Mouse (Mus musculus) MEL (cell line): ENCODE results near the gene Cyth3. TPM values are rescaled to one million over a fixed set of nuclear protein-coding genes. Genes with fewer than 3 reads are reported as not detected.

ENCODE experiments used
- DNase-seq: peaks from one replicate; pipeline ENCODE4 v3.0.0; 2011; ENCODE audit warnings: low read depth, low spot score
- H3K27ac ChIP-seq: 2 replicates; pipeline ENCODE4 v1.5.1; 2012; ENCODE audit warnings: low read depth, mild to moderate bottlenecking, control low read depth, low read length, moderate library complexity; ENCODE audit not compliant: control insufficient read depth
- H3K27me3 ChIP-seq, 2 experiments: fragments of 150-350 bp in 1 of 2; sonication (generic) in 1 of 2; 2 replicates each; pipeline ENCODE4 v1.6.1; 2012; ENCODE audit warnings: low read length in 2 of 2, mild to moderate bottlenecking in 2 of 2, improper control_type of control experiment in 1 of 2, moderate library complexity in 1 of 2; ENCODE audit not compliant: insufficient read depth in 2 of 2, control insufficient read depth in 1 of 2
- H3K36me3 ChIP-seq, 2 experiments: 2 replicates each; pipeline ENCODE4 v1.6.1; 2012 to 2014; ENCODE audit warnings: low read length in 2 of 2, improper control_type of control experiment in 1 of 2, inconsistent platforms in 1 of 2, mild to moderate bottlenecking in 1 of 2; ENCODE audit not compliant: insufficient read depth in 2 of 2, control insufficient read depth in 1 of 2
- H3K4me1 ChIP-seq, 2 experiments: fragments of 150-350 bp in 1 of 2; sonication (generic) in 1 of 2; 2 replicates each; pipeline ENCODE4 v1.6.1; 2012; ENCODE audit warnings: low read length in 2 of 2, improper control_type of control experiment in 1 of 2, mild to moderate bottlenecking in 1 of 2; ENCODE audit not compliant: insufficient read depth in 2 of 2, control insufficient read depth in 1 of 2
- H3K4me3 ChIP-seq, 2 experiments: fragments of 150-350 bp in 1 of 2; sonication (generic) in 1 of 2; 2 replicates each; pipeline ENCODE4 v1.5.1; 2012; ENCODE audit warnings: low read depth in 2 of 2, low read length in 2 of 2, mild to moderate bottlenecking in 2 of 2, moderate library complexity in 2 of 2, control low read depth in 1 of 2, improper control_type of control experiment in 1 of 2; ENCODE audit not compliant: control insufficient read depth in 1 of 2, insufficient read depth in 1 of 2
- H3K79me2 ChIP-seq: 2 replicates; pipeline ENCODE4 v1.6.1; 2012; ENCODE audit warnings: mild to moderate bottlenecking, low read length, moderate library complexity; ENCODE audit not compliant: control insufficient read depth, poor library complexity, insufficient read depth
- H3K9ac ChIP-seq: 2 replicates; pipeline ENCODE4 v1.6.1; 2012; ENCODE audit warnings: low read depth, mild to moderate bottlenecking, control low read depth, low read length, moderate library complexity; ENCODE audit not compliant: control insufficient read depth, poor library complexity, severe bottlenecking
- H3K9me3 ChIP-seq: fragments of 150-350 bp; sonication (generic); replicated peaks from 2 replicates; pipeline ENCODE4 v1.6.1; 2012; ENCODE audit warnings: mild to moderate bottlenecking, low read length, improper control_type of control experiment, moderate library complexity; ENCODE audit not compliant: insufficient read depth
- CHD1 ChIP-seq: IDR thresholded peaks from 2 replicates; pipeline ENCODE4 v1.6.1; 2012; ENCODE audit warnings: low read depth, mild to moderate bottlenecking, inconsistent platforms, low read length, improper control_type of control experiment
- CHD2 ChIP-seq: IDR thresholded peaks from 2 replicates; pipeline ENCODE4 v1.6.1; 2011; ENCODE audit warnings: low read length, improper control_type of control experiment
- CTCF ChIP-seq, 3 experiments: IDR thresholded peaks in 2 of 3; conservative IDR thresholded peaks in 1 of 3; 2 replicates each; pipeline ENCODE4 v1.5.1; 2011 to 2012; ENCODE audit warnings: low read length in 3 of 3, low read depth in 2 of 3, mild to moderate bottlenecking in 2 of 3, improper control_type of control experiment in 1 of 3, inconsistent platforms in 1 of 3, mixed read lengths in 1 of 3, moderate library complexity in 1 of 3; ENCODE audit not compliant: control insufficient read depth in 1 of 3, insufficient read depth in 1 of 3, poor library complexity in 1 of 3, severe bottlenecking in 1 of 3
- E2F4 ChIP-seq: IDR thresholded peaks from 2 replicates; pipeline ENCODE4 v1.6.1; 2011; ENCODE audit warnings: low read depth, low read length, improper control_type of control experiment, borderline replicate concordance
- ETS1 ChIP-seq: IDR thresholded peaks from 2 replicates; pipeline ENCODE4 v1.6.1; 2012; ENCODE audit warnings: low read depth, mild to moderate bottlenecking, inconsistent platforms, low read length, improper control_type of control experiment, moderate library complexity
- GABPA ChIP-seq: IDR thresholded peaks from 2 replicates; pipeline ENCODE4 v1.6.1; 2012; ENCODE audit warnings: low read depth, mild to moderate bottlenecking, inconsistent platforms, low read length, improper control_type of control experiment, moderate library complexity
- HCFC1 ChIP-seq: IDR thresholded peaks from 2 replicates; pipeline ENCODE4 v1.6.1; 2012; ENCODE audit warnings: low read depth, mild to moderate bottlenecking, inconsistent platforms, low read length, improper control_type of control experiment, moderate library complexity
- KAT2A ChIP-seq: conservative IDR thresholded peaks from 2 replicates; pipeline ENCODE4 v1.6.1; 2012; ENCODE audit warnings: low read depth, low read length, improper control_type of control experiment, inconsistent platforms
- MAFK ChIP-seq: IDR thresholded peaks from 2 replicates; pipeline ENCODE4 v1.6.1; 2011; ENCODE audit warnings: low read depth, mild to moderate bottlenecking, low read length, improper control_type of control experiment, borderline replicate concordance
- MAX ChIP-seq: IDR thresholded peaks from 2 replicates; pipeline ENCODE4 v1.6.1; 2011; ENCODE audit warnings: low read length, improper control_type of control experiment
- MAZ ChIP-seq: IDR thresholded peaks from 2 replicates; pipeline ENCODE4 v1.6.1; 2012; ENCODE audit warnings: low read depth, mild to moderate bottlenecking, inconsistent platforms, low read length, improper control_type of control experiment
- MEF2A ChIP-seq: IDR thresholded peaks from 2 replicates; pipeline ENCODE4 v1.6.1; 2014; ENCODE audit warnings: low read depth, mild to moderate bottlenecking, inconsistent platforms, low read length, improper control_type of control experiment; ENCODE audit not compliant: poor library complexity, insufficient replicate concordance, severe bottlenecking; ENCODE audit errors: extremely low read depth
- MXI1 ChIP-seq: IDR thresholded peaks from 2 replicates; pipeline ENCODE4 v1.6.1; 2011; ENCODE audit warnings: mild to moderate bottlenecking, low read depth, low read length, improper control_type of control experiment
- MYC ChIP-seq: IDR thresholded peaks from 2 replicates; pipeline ENCODE4 v1.6.1; 2011; ENCODE audit warnings: low read depth, mild to moderate bottlenecking, low read length, improper control_type of control experiment, moderate library complexity
- NRF1 ChIP-seq: IDR thresholded peaks from 2 replicates; pipeline ENCODE4 v1.6.1; 2014; ENCODE audit warnings: low read depth, mild to moderate bottlenecking, inconsistent platforms, low read length, improper control_type of control experiment, moderate library complexity; ENCODE audit not compliant: poor library complexity, insufficient read depth, severe bottlenecking
- POLR2A ChIP-seq, 2 experiments: IDR thresholded peaks; 2 replicates each; pipeline ENCODE4 v1.6.1; 2011 to 2012; ENCODE audit warnings: low read length in 2 of 2, mild to moderate bottlenecking in 2 of 2, control low read depth in 1 of 2, improper control_type of control experiment in 1 of 2, low read depth in 1 of 2, moderate library complexity in 1 of 2; ENCODE audit not compliant: control insufficient read depth in 1 of 2, insufficient read depth in 1 of 2, poor library complexity in 1 of 2
- POLR2AphosphoS5 ChIP-seq: IDR thresholded peaks from 2 replicates; pipeline ENCODE4 v1.6.1; 2012; ENCODE audit warnings: low read depth, borderline replicate concordance, mild to moderate bottlenecking, inconsistent platforms, low read length, moderate library complexity, mixed read lengths
- TAL1 ChIP-seq: IDR thresholded peaks from 2 replicates; pipeline ENCODE4 v1.6.1; 2012; ENCODE audit warnings: mild to moderate bottlenecking, inconsistent platforms, low read length, moderate library complexity, mixed read lengths
- TCF12 ChIP-seq: IDR thresholded peaks from 2 replicates; pipeline ENCODE4 v1.6.1; 2014; ENCODE audit warnings: low read depth, mild to moderate bottlenecking, inconsistent platforms, low read length, improper control_type of control experiment, moderate library complexity
- USF1 ChIP-seq: IDR thresholded peaks from 2 replicates; pipeline ENCODE4 v1.6.1; 2014; ENCODE audit warnings: low read depth, mild to moderate bottlenecking, inconsistent platforms, low read length, improper control_type of control experiment, moderate library complexity
- ZNF384 ChIP-seq: IDR thresholded peaks from 2 replicates; pipeline ENCODE4 v1.6.1; 2012; ENCODE audit warnings: low read depth, mild to moderate bottlenecking, inconsistent platforms, low read length, improper control_type of control experiment
- polyA plus RNA-seq, 2 experiments: library from polyadenylated mRNA; stranded (reverse) in 1 of 2; unstranded in 1 of 2; fragments of >175 nt in 1 of 2; fragments of >200 nt in 1 of 2; gene quantifications; 2 replicates each; pipeline versions ENCODE4 v1.2.1 to v1.2.4; 2012; ENCODE audit warnings: low replicate concordance in 2 of 2, low read depth in 1 of 2; ENCODE audit not compliant: insufficient read length in 2 of 2, insufficient read depth in 1 of 2, missing spikeins in 1 of 2
- total RNA-seq: library from RNA; depleted of rRNA; stranded (reverse); fragments of 300-350 nt; gene quantifications from 2 replicates; pipeline ENCODE4 v1.2.3, GENCODE M21; 2012

Cyth3 gene
- total and polyA plus RNA-seq, 3 experiments, result 41.1 to 44.9 TPM; not detected in 1

- no peak overlapping the region for H3K9ac ChIP-seq
- no peak overlapping the region for H3K27ac ChIP-seq
- no peak overlapping the region for H3K4me3 ChIP-seq
Measured at GRCm38 (mm10) chr5:143700247-143700646, 78.0 kb downstream of the Cyth3 start.

DNA sequence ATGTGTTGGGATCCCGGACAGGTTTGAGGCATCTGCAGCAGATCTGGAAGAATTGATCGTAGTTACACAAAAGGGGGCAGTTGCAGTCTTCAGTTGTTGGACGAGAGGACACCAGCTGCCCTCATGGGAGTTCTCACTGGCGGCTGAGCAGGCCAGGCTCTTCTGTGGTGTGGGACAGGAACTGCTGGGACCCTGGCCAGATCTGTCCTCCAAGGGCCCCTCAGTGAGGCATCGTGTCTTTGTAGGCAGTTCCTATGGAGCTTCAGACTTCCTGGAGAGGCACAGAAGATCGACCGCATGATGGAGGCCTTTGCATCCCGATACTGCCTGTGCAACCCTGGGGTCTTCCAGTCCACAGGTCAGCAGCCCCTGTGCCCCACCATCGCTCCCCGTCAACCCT lies 78.8 kb downstream of the Cyth3 start:
- Histone ChIP-seq H3K27me3 (no peaks in the 10 kb centered on the region), H3K27ac (no peak overlapping the region), H3K9me3 (no peaks in the 10 kb centered on the region), H3K4me1 (peaks cover 8 to 18% of the 10 kb centered on the region in 2 experiments), H3K79me2 (no peaks in the 10 kb centered on the region), H3K36me3 (peaks cover 3 to 4% of the 10 kb centered on the region in 2 experiments; a peak in 2 of 4 replicates), H3K4me3 (no peak overlapping the region), H3K9ac (no peak overlapping the region)
- TF ChIP-seq TCF12 (no peak), POLR2A (IDR thresholded peaks at IDR 0.05; ENCODE audit: control insufficient read depth in 1 of 2, insufficient read depth in 1 of 2, low read depth in 1 of 2, low read length in 2 of 2, poor library complexity in 1 of 2) (no peak), MAX (no peak), NRF1 (no peak), ZNF384 (no peak), HCFC1 (no peak), MAZ (no peak), CHD2 (no peak), MEF2A (no peak), E2F4 (no peak), CTCF (IDR thresholded peaks at IDR 0.05 in 2 of 3, conservative IDR thresholded peaks at IDR 0.05 in 1 of 3; ENCODE audit: control insufficient read depth in 1 of 3, insufficient read depth in 1 of 3, low read depth in 2 of 3, low read length in 3 of 3, poor library complexity in 1 of 3, severe bottlenecking in 1 of 3) (no peak), CHD1 (no peak), USF1 (no peak), MAFK (no peak), MYC (no peak), GABPA (no peak), KAT2A (no peak), MXI1 (no peak), ETS1 (no peak), POLR2AphosphoS5 (no peak)
- no peak for DNase-seq

More at GRCm38 (mm10) chr5:143700247-143700646, 78.0 kb downstream of the Cyth3 start:
- TF ChIP-seq POLR2AphosphoS5, result no peak
- TF ChIP-seq TAL1, result peak; percentile 44
- TF ChIP-seq MEF2A, result no peak
- no peak for TF ChIP-seq ZNF384
- no peaks in the 10 kb centered on the region for H3K79me2 ChIP-seq
- H3K4me1 ChIP-seq, result peaks cover 3 to 11% of the 10 kb centered on the region in 2 experiments; a peak in 2 of 4 replicates
- no peaks in the 10 kb centered on the region for H3K9me3 ChIP-seq
- H3K27me3 ChIP-seq, result no peaks in the 10 kb centered on the region
- DNase-seq, result peak; percentile 33
- peaks cover 3 to 4% of the 10 kb centered on the region in 2 experiments; a peak in 2 of 4 replicates for H3K36me3 ChIP-seq
